Comparison of ENCODE assay signal across 16 mouse cellular contexts in the genomic region with DNA sequence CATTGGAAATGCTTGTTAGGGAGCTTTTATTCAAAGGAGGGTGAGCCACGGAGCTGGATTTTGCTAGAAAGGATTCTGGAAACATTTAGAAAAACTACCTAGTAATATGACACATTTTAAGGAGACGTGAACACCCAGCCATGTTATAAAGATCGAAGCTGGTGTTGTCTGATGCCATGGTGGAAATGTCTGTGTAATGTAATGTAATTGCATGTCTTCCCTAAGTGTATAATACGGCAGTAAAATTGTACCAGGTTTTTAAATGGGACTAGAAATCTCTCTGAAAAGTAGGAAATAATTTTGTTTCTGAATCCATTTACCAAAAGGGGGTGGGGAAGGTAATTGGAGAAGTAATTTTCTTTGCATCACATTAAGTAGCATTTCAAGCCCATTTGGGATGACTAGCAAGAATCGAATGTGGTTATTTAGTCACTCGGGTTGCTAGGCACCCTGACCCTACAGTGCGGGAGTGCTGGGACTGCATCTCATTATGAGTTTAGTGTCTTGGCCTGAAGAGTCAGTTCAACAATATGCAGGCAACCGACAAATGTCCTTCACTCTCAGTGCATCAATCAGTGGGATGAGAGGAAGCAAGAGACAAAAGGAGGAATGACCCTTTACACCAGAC. TPM values are rescaled to one million over a fixed set of nuclear protein-coding genes. Genes with fewer than 3 reads are reported as not detected.
DNase-seq lines count a peak whose midpoint lies in the region; ATAC-seq and TF ChIP-seq lines count a peak whose summit lies in the region.
"Had no signal": no experiment of that assay in that cellular context is flagged by ENCODE, and none has a peak within 500 bp of the region (broad histone marks: within the 10 kb centered on the region; RNA-seq: fewer than 3 reads in every experiment).

No protein-coding gene starts in this region.

- peak overlapping the region; percentile 50; the same call in 1 of the 2 replicates for H3K27ac ChIP-seq in forebrain, embryonic 12.5 days
- no peak overlapping the region for H3K27ac ChIP-seq in forebrain, embryonic 10.5 days
- no peak overlapping the region for H3K27ac ChIP-seq in forebrain, postnatal 0 days (ENCODE audit: low read depth, low read length)
- no peak overlapping the region for H3K27ac ChIP-seq in midbrain, embryonic 14.5 days (replicated peaks; ENCODE audit: low read depth, low read length)
- H3K27ac ChIP-seq: heart, adult 2 months had no signal

- 60% methylated on average over 8 of the region's 8 CpGs for WGBS in forebrain, embryonic 12.5 days
- WGBS in forebrain, embryonic 10.5 days: 78% methylated on average over 8 of the region's 8 CpGs
- WGBS in forebrain, postnatal 0 days: 48% methylated on average over 8 of the region's 8 CpGs
- WGBS in midbrain, embryonic 14.5 days: 46% methylated on average over 8 of the region's 8 CpGs

- POLR2A ChIA-PET in Patski (lab: Charles Lee): no interaction called here

- peaks cover 14% of the 10 kb centered on the region; the same call in 1 of the 2 replicates for H3K36me3 ChIP-seq in forebrain, embryonic 12.5 days (replicated peaks)
- H3K36me3 ChIP-seq in forebrain, embryonic 10.5 days (replicated peaks): no peaks in the 10 kb centered on the region
- peaks cover 7% of the 10 kb centered on the region; the same call in 1 of the 2 replicates for H3K36me3 ChIP-seq in forebrain, postnatal 0 days (ENCODE audit: insufficient read depth)
- peaks cover 30% of the 10 kb centered on the region for H3K36me3 ChIP-seq in midbrain, embryonic 14.5 days (ENCODE audit: control insufficient read depth, insufficient read depth, low read length)

- H3K27me3 ChIP-seq in forebrain, embryonic 12.5 days: no peaks in the 10 kb centered on the region
- H3K27me3 ChIP-seq in forebrain, embryonic 10.5 days (ENCODE audit: poor library complexity, severe bottlenecking): no peaks in the 10 kb centered on the region
- H3K27me3 ChIP-seq in Patski: no peaks in the 10 kb centered on the region
- H3K27me3 ChIP-seq in forebrain, postnatal 0 days (ENCODE audit: insufficient read depth, low read length): no peaks in the 10 kb centered on the region
- no peaks in the 10 kb centered on the region for H3K27me3 ChIP-seq in midbrain, embryonic 14.5 days (ENCODE audit: control insufficient read depth, insufficient read depth, low read length)

- CTCF ChIA-PET in Patski (lab: Charles Lee): no interaction called here

- no peak overlapping the region for H3K4me2 ChIP-seq in forebrain, embryonic 12.5 days
- H3K4me2 ChIP-seq in forebrain, postnatal 0 days (ENCODE audit: low read depth): no peak overlapping the region
- H3K4me2 ChIP-seq in midbrain, embryonic 14.5 days (ENCODE audit: low read length): no peak overlapping the region

- no peak overlapping the region for H3K4me3 ChIP-seq in forebrain, embryonic 12.5 days (replicated peaks)
- H3K4me3 ChIP-seq in forebrain, embryonic 10.5 days: no peak overlapping the region
- H3K4me3 ChIP-seq in forebrain, postnatal 0 days (ENCODE audit: low read depth, low read length): no peak overlapping the region
- H3K4me3 ChIP-seq in midbrain, embryonic 14.5 days (replicated peaks; ENCODE audit: low read depth, low read length): no peak overlapping the region
- H3K4me3 ChIP-seq: erythroblast, embryonic 14.5 days; heart, adult 2 months had no signal

- DNase-seq in forebrain, embryonic 10.5 days (ENCODE audit: extremely low spot score, low spot score): no peak
- DNase-seq in Patski (ENCODE audit: low read depth, low spot score) (peak; percentile 12), MN1 (ENCODE audit: low spot score) (no peak)
- no peak for DNase-seq in forebrain, postnatal 0 days
- DNase-seq in midbrain, embryonic 14.5 days: peak; percentile 31
- DNase-seq in thymus, postnatal 25 days: no peak
- DNase-seq: adrenal gland, postnatal 14 days; heart, adult 2 months; kidney, postnatal 14 days; layer of hippocampus, adult 9-11 months; liver; lung, adult 2 months had no signal

- H3K4me1 ChIP-seq in forebrain, embryonic 12.5 days: peaks cover 7% of the 10 kb centered on the region; the same call in 1 of the 2 replicates
- 0 out of 2 replicates have a peak, but pooled peaks cover 3% of the 10 kb centered on the region for H3K4me1 ChIP-seq in forebrain, embryonic 10.5 days
- no peaks in the 10 kb centered on the region for H3K4me1 ChIP-seq in forebrain, postnatal 0 days (ENCODE audit: insufficient read depth)
- 0 out of 2 replicates have a peak, but pooled peaks cover 2% of the 10 kb centered on the region for H3K4me1 ChIP-seq in midbrain, embryonic 14.5 days (ENCODE audit: control insufficient read depth, insufficient read depth, low read length)

- H3K9ac ChIP-seq in forebrain, embryonic 12.5 days: no peak overlapping the region
- H3K9ac ChIP-seq in forebrain, postnatal 0 days: no peak overlapping the region
- H3K9ac ChIP-seq in midbrain, embryonic 14.5 days (replicated peaks; ENCODE audit: low read length): no peak overlapping the region

- ATAC-seq in forebrain, embryonic 12.5 days (ENCODE audit: low FRiP score): peak; percentile 76
- ATAC-seq in Patski: peak; percentile 75
- ATAC-seq in forebrain, postnatal 0 days: peak; percentile 62; the same call in 1 of the 2 replicates
- ATAC-seq in midbrain, embryonic 14.5 days (ENCODE audit: low FRiP score, low TSS enrichment): no peak
- ATAC-seq in erythroid progenitor cell, adult 5-6 weeks (replicated peaks; ENCODE audit: low FRiP score, poor library complexity, severe bottlenecking): no peak

- no peak for TF ChIP-seq CTCF in Patski (IDR thresholded peaks at IDR 0.05)
- TF ChIP-seq CTCF in forebrain, postnatal 0 days (IDR thresholded peaks at IDR 0.05; ENCODE audit: low read depth): no peak

- H3K9me3 ChIP-seq in forebrain, embryonic 12.5 days: peaks cover 4% of the 10 kb centered on the region; the same call in 1 of the 2 replicates
- H3K9me3 ChIP-seq in forebrain, embryonic 10.5 days: no peaks in the 10 kb centered on the region
- no peaks in the 10 kb centered on the region for H3K9me3 ChIP-seq in forebrain, postnatal 0 days (ENCODE audit: low read length)
- H3K9me3 ChIP-seq in midbrain, embryonic 14.5 days (ENCODE audit: control insufficient read depth, low read length): no peaks in the 10 kb centered on the region

- in situ Hi-C loops in Patski (cut with MboI; ENCODE audit: low pct_unique_long_range_greater_than_20kb): no loop called here

RNA-seq across cellular contexts. Expression of a gene that starts 24.6 kb away (rescaled TPM):
- polyA plus RNA-seq in forebrain, embryonic 12.5 days (2016; fragmentation: Nextera tagmentation; extraction: Ambion mirVana): 11.4 and 11.5 TPM in 2 replicates
- 0.68 and 1.5 TPM in 2 replicates for polyA plus RNA-seq in forebrain, embryonic 10.5 days (2016; fragmentation: Nextera tagmentation; extraction: Ambion mirVana)
- not detected for polyA plus RNA-seq in Patski (2021)
- total RNA-seq in forebrain, postnatal 0 days (2014; rRNA removed): 11.5 and 23.2 TPM in 2 replicates
- 10.6 and 15.7 TPM in 2 replicates for polyA plus RNA-seq in forebrain, postnatal 0 days (2015; fragmentation: Nextera tagmentation; extraction: Ambion mirVana)
- polyA plus RNA-seq in midbrain, embryonic 14.5 days (2014; fragmentation: Nextera tagmentation; extraction: Ambion mirVana): 14.1 and 20.5 TPM in 2 replicates
- not detected in 2 replicates for total RNA-seq in erythroid progenitor cell, adult 5-6 weeks (2015; ENCODE audit: low replicate concordance)
- 0.13 TPM in 1 of 2 replicates, not detected in the other for total RNA-seq in erythroid progenitor cell, adult 5-6 weeks (2017; ENCODE audit: low replicate concordance)
- polyA plus RNA-seq: erythroblast, embryonic 14.5 days; heart, postnatal 0 days had no signal

Comparison
In these comparisons a context has a peak if more than half of its experiments do, and no peak if none do; other contexts are left out.
1. ATAC-seq: peak in forebrain, embryonic 12.5 days (single experiment), Patski (single experiment) and forebrain, postnatal 0 days (single experiment); none in midbrain, embryonic 14.5 days (single experiment) and erythroid progenitor cell, adult 5-6 weeks (single experiment).
2. DNase-seq: peak in Patski (single experiment) and midbrain, embryonic 14.5 days (single experiment); none in forebrain, embryonic 10.5 days (single experiment), forebrain, postnatal 0 days (single experiment), thymus, postnatal 25 days (single experiment) and MN1 (single experiment).